ENCODE assay signal across 15 mouse cellular contexts in genomic region chr17:86367676-86368075, GRCm38 (mm10).
A peak's percentile ranks its signal among the peaks of the same experiment; 100 is the strongest.
DNase-seq lines count a peak whose midpoint lies in the region; ATAC-seq and TF ChIP-seq lines count a peak whose summit lies in the region.
"Had no signal": no experiment of that assay in that cellular context is flagged by ENCODE, and none has a peak within 500 bp of the region (broad histone marks: within the 10 kb centered on the region; RNA-seq: fewer than 3 reads in every experiment).

No protein-coding gene starts in this region.

- no peaks in the 10 kb centered on the region for H3K36me3 ChIP-seq in hindbrain, embryonic 14.5 days (replicated peaks; ENCODE audit: control insufficient read depth, insufficient read depth)
- H3K36me3 ChIP-seq in hindbrain, embryonic 12.5 days: no peaks in the 10 kb centered on the region
- H3K36me3 ChIP-seq in heart, postnatal 0 days (replicated peaks; ENCODE audit: control insufficient read depth, insufficient read depth, low read length): no peaks in the 10 kb centered on the region

- TF ChIP-seq POLR2A in brain, embryonic 14.5 days (IDR thresholded peaks at IDR 0.05; ENCODE audit: borderline replicate concordance, extremely low read depth, insufficient read depth, insufficient read length, poor library complexity, severe bottlenecking): no peak

- H3K4me1 ChIP-seq in hindbrain, embryonic 14.5 days (replicated peaks; ENCODE audit: control insufficient read depth, insufficient read depth, low read length): peaks cover 22% of the 10 kb centered on the region
- peaks cover 21% of the 10 kb centered on the region for H3K4me1 ChIP-seq in hindbrain, embryonic 12.5 days
- H3K4me1 ChIP-seq in heart, postnatal 0 days (ENCODE audit: control insufficient read depth, insufficient read depth): peaks cover 48% of the 10 kb centered on the region

- 35% methylated on average over 7 of the region's 7 CpGs for WGBS in hindbrain, embryonic 14.5 days
- 44% methylated on average over 7 of the region's 7 CpGs for WGBS in hindbrain, embryonic 12.5 days
- WGBS in heart, postnatal 0 days: 17% methylated on average over 7 of the region's 7 CpGs

- H3K27ac ChIP-seq in hindbrain, embryonic 14.5 days: peak overlapping the region; percentile 43; the same call in 1 of the 2 replicates
- no peak overlapping the region for H3K27ac ChIP-seq in hindbrain, embryonic 12.5 days
- H3K27ac ChIP-seq in heart, postnatal 0 days (ENCODE audit: low read depth): peak overlapping the region; percentile 58
- H3K27ac ChIP-seq: gastrocnemius, adult 2 months had no signal

- no peaks in the 10 kb centered on the region for H3K9me3 ChIP-seq in hindbrain, embryonic 14.5 days (ENCODE audit: control insufficient read depth, low read length)
- H3K9me3 ChIP-seq in hindbrain, embryonic 12.5 days (replicated peaks): no peaks in the 10 kb centered on the region
- no peaks in the 10 kb centered on the region for H3K9me3 ChIP-seq in heart, postnatal 0 days (replicated peaks; ENCODE audit: control insufficient read depth, low read length)

- no peaks in the 10 kb centered on the region for H3K27me3 ChIP-seq in hindbrain, embryonic 14.5 days (ENCODE audit: control insufficient read depth, insufficient read depth, low read length)
- H3K27me3 ChIP-seq in hindbrain, embryonic 12.5 days: no peaks in the 10 kb centered on the region
- no peaks in the 10 kb centered on the region for H3K27me3 ChIP-seq in heart, postnatal 0 days (ENCODE audit: control insufficient read depth, insufficient read depth, low read length)
- H3K27me3 ChIP-seq: Patski had no signal

- no peak overlapping the region for H3K4me2 ChIP-seq in hindbrain, embryonic 14.5 days (replicated peaks)
- no peak overlapping the region for H3K4me2 ChIP-seq in hindbrain, embryonic 12.5 days (replicated peaks)
- peak overlapping the region; percentile 31; the same call in 1 of the 2 replicates for H3K4me2 ChIP-seq in heart, postnatal 0 days (ENCODE audit: low read depth, low read length)

- no peak for TF ChIP-seq CTCF in brain, embryonic 14.5 days (IDR thresholded peaks at IDR 0.05; ENCODE audit: borderline replicate concordance, extremely low read depth, insufficient read depth, insufficient read length)
- no peak for TF ChIP-seq CTCF in heart, postnatal 0 days (IDR thresholded peaks at IDR 0.05; ENCODE audit: low read depth)

- intact Hi-C loops in heart, postnatal 36 days (cut with DNase I): loop anchor here (5.0 kb wide), 1 partner anchor 65 kb away; no protein-coding TSS in a partner anchor

- H3K4me3 ChIP-seq in hindbrain, embryonic 14.5 days (replicated peaks; ENCODE audit: low read length): no peak overlapping the region
- no peak overlapping the region for H3K4me3 ChIP-seq in hindbrain, embryonic 12.5 days
- H3K4me3 ChIP-seq in heart, postnatal 0 days (ENCODE audit: low read depth, low read length): no peak overlapping the region
- H3K4me3 ChIP-seq: gastrocnemius, adult 2 months had no signal

- TF ChIP-seq EP300 in heart, postnatal 0 days (IDR thresholded peaks at IDR 0.05; ENCODE audit: low read depth): no peak

- peak; percentile 86 for DNase-seq in heart, adult 11 months
- DNase-seq in heart, postnatal 36 days: no peak
- DNase-seq in hindbrain, embryonic 14.5 days (ENCODE audit: low spot score): no peak
- DNase-seq in brain, embryonic 14.5 days (ENCODE audit: low read depth): peak; percentile 50
- no peak for DNase-seq in heart, postnatal 0 days (ENCODE audit: low spot score)
- no peak for DNase-seq in gastrocnemius, adult 18-20 months (ENCODE audit: low spot score)
- DNase-seq: cerebellum, adult 8-10 months; liver; lung, adult 2 months; right cerebral cortex, postnatal 14 days had no signal

- no peak for ATAC-seq in hindbrain, embryonic 14.5 days (ENCODE audit: low FRiP score)
- ATAC-seq in hindbrain, embryonic 12.5 days (ENCODE audit: low FRiP score): no peak
- ATAC-seq in heart, postnatal 0 days (ENCODE audit: insufficient read depth, low read depth): peak; percentile 9; the same call in 1 of the 2 replicates
- no peak for ATAC-seq in activated CD4-positive, CD25-positive, alpha-beta regulatory T cell, adult 4 months
- ATAC-seq: inflammation-experienced regulatory T-cells, adult 6 months; Patski had no signal

- H3K9ac ChIP-seq in hindbrain, embryonic 14.5 days: no peak overlapping the region
- H3K9ac ChIP-seq in hindbrain, embryonic 12.5 days: no peak overlapping the region
- no peak overlapping the region; the same call in 1 of the 2 replicates for H3K9ac ChIP-seq in heart, postnatal 0 days (replicated peaks; ENCODE audit: low read depth, low read length)

Comparison
In these comparisons a context has a peak if more than half of its experiments do, and no peak if none do; other contexts are left out.
1. DNase-seq: peak in heart, adult 11 months (single experiment) and brain, embryonic 14.5 days (single experiment); none in heart, postnatal 36 days (0 of 2), hindbrain, embryonic 14.5 days (single experiment), heart, postnatal 0 days (single experiment) and gastrocnemius, adult 18-20 months (single experiment).